In the genomic region with DNA sequence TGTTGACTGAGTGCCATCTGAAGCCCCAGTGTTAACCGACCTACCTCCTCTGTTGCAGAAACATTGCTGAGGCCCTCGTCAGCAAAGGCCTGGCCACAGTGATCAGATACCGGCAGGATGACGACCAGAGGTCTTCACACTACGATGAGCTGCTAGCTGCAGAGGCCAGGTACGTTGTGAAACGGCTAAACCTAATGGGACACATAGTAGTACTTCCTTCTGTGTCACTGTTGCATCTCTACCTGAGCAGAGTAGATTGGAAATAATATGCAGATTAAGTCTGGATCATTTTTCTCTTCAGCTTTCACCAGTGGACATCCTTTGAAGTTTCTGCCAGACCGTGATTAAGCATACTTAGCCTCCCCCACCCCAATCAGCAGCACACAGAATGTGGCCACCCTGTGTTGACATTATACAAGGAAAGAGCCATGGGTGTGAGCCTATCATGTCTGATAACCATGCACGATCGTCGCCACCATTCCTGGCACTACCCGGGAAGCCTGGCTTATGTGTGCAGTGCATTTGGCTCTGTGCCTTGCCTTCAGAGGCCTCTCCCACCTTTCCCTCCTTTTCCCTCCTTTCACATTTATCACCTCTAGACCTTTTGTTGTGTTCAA, we compare ENCODE assay signal across 11 mouse cellular contexts.
DNase-seq lines count a peak whose midpoint lies in the region; ATAC-seq and TF ChIP-seq lines count a peak whose summit lies in the region.
"Had no signal": no experiment of that assay in that cellular context is flagged by ENCODE, and none has a peak within 500 bp of the region (broad histone marks: within the 10 kb centered on the region; RNA-seq: fewer than 3 reads in every experiment).

No protein-coding gene starts in this region.

- whole genome bisulfite sequencing in heart, embryonic 11.5 days (ENCODE audit: insufficient replicate concordance) = 49% methylated on average over 12 of the region's 12 CpGs
- 55% methylated on average over 12 of the region's 12 CpGs for WGBS in intestine, embryonic 16.5 days

- H3K36me3 ChIP-seq in heart, embryonic 11.5 days (ENCODE audit: control insufficient read depth, insufficient read depth, low read length) = peaks cover 7% of the 10 kb centered on the region; the same call in 1 of the 2 replicates
- peaks cover 26 to 70% of the 10 kb centered on the region in 2 experiments for H3K36me3 ChIP-seq in MEL (ENCODE audit: control insufficient read depth in 1 of 2, insufficient read depth in 2 of 2, low read length in 2 of 2)
- H3K36me3 ChIP-seq in intestine, embryonic 16.5 days (ENCODE audit: control insufficient read depth, insufficient read depth, low read length) = 0 out of 2 replicates have a peak, but pooled peaks cover 4% of the 10 kb centered on the region

- no peak for TF ChIP-seq CTCF in MEL (IDR thresholded peaks at IDR 0.05 in 2 of 3, conservative IDR thresholded peaks at IDR 0.05 in 1 of 3; ENCODE audit: control insufficient read depth in 1 of 3, insufficient read depth in 1 of 3, low read depth in 2 of 3, low read length in 3 of 3, poor library complexity in 1 of 3, severe bottlenecking in 1 of 3)

- no peak overlapping the region for H3K4me3 ChIP-seq in heart, embryonic 11.5 days (ENCODE audit: low read depth, low read length)
- H3K4me3 ChIP-seq in MEL (ENCODE audit: control insufficient read depth in 1 of 2, insufficient read depth in 1 of 2, low read depth in 2 of 2, low read length in 2 of 2) = no peak overlapping the region
- no peak overlapping the region for H3K4me3 ChIP-seq in intestine, embryonic 16.5 days (ENCODE audit: low read length)
- H3K4me3 ChIP-seq: embryonic facial prominence, embryonic 12.5 days; heart, adult 2 months; midbrain, embryonic 13.5 days had no signal

- peak; percentile 30 to 33 for DNase-seq in heart, adult 18-20 months
- DNase-seq in MEL (ENCODE audit: low read depth, low spot score) (no peak), MN1 (ENCODE audit: low spot score) (no peak)
- peak; percentile 41 to 49 for DNase-seq in cerebellum, postnatal 14 days
- DNase-seq in retina, postnatal 1 day = no peak
- no peak for DNase-seq in kidney, postnatal 14 days

- TF ChIP-seq RAD21 in MEL (IDR thresholded peaks at IDR 0.05; ENCODE audit: low read depth, low read length) = no peak

- no peak for ATAC-seq in heart, embryonic 11.5 days (replicated peaks; ENCODE audit: insufficient number of reproducible peaks, low FRiP score, low TSS enrichment)
- peak; percentile 47; the same call in 1 of the 2 replicates for ATAC-seq in intestine, embryonic 16.5 days
- ATAC-seq: midbrain, embryonic 13.5 days had no signal

- peaks cover 2% of the 10 kb centered on the region; the same call in 1 of the 2 replicates for H3K79me2 ChIP-seq in MEL (ENCODE audit: control insufficient read depth, insufficient read depth, low read length, poor library complexity)

- no peak overlapping the region for H3K4me2 ChIP-seq in heart, embryonic 11.5 days
- no peak overlapping the region for H3K4me2 ChIP-seq in intestine, embryonic 16.5 days (ENCODE audit: low read depth, low read length)
- H3K4me2 ChIP-seq: embryonic facial prominence, embryonic 12.5 days; midbrain, embryonic 13.5 days had no signal

- TF ChIP-seq EP300 in MEL (IDR thresholded peaks at IDR 0.05; ENCODE audit: low read depth in 1 of 2, low read length in 2 of 2) = peak; percentile 34 to 70; a peak in 3 of 4 replicates

- no peak overlapping the region for H3K9ac ChIP-seq in heart, embryonic 11.5 days (ENCODE audit: low read depth, low read length)
- peak overlapping the region; percentile 2; the same call in 1 of the 2 replicates for H3K9ac ChIP-seq in MEL (ENCODE audit: control insufficient read depth, low read depth, low read length, poor library complexity, severe bottlenecking)
- no peak overlapping the region for H3K9ac ChIP-seq in intestine, embryonic 16.5 days (ENCODE audit: low read depth, low read length)
- H3K9ac ChIP-seq: embryonic facial prominence, embryonic 12.5 days; midbrain, embryonic 13.5 days had no signal

- no peak overlapping the region for H3K27ac ChIP-seq in heart, embryonic 11.5 days (ENCODE audit: low read depth, low read length)
- peak overlapping the region; percentile 99 for H3K27ac ChIP-seq in MEL (ENCODE audit: control insufficient read depth, low read depth, low read length)
- H3K27ac ChIP-seq in intestine, embryonic 16.5 days (ENCODE audit: low read length) = no peak overlapping the region
- H3K27ac ChIP-seq: embryonic facial prominence, embryonic 12.5 days; heart, adult 2 months; midbrain, embryonic 13.5 days had no signal

- H3K4me1 ChIP-seq in heart, embryonic 11.5 days (ENCODE audit: control insufficient read depth, insufficient read depth, low read length) = peaks cover 35% of the 10 kb centered on the region
- H3K4me1 ChIP-seq in MEL (ENCODE audit: control insufficient read depth in 1 of 2, insufficient read depth in 2 of 2, low read length in 2 of 2) = peaks cover 38 to 50% of the 10 kb centered on the region in 2 experiments
- peaks cover 15% of the 10 kb centered on the region for H3K4me1 ChIP-seq in intestine, embryonic 16.5 days (ENCODE audit: control insufficient read depth, insufficient read depth, low read length)

- no peak for TF ChIP-seq POLR2A in MEL (IDR thresholded peaks at IDR 0.05; ENCODE audit: control insufficient read depth in 1 of 2, insufficient read depth in 1 of 2, low read depth in 1 of 2, low read length in 2 of 2, poor library complexity in 1 of 2)

- H3K9me3 ChIP-seq in heart, embryonic 11.5 days (replicated peaks; ENCODE audit: control insufficient read depth, low read length) = no peaks in the 10 kb centered on the region
- no peaks in the 10 kb centered on the region for H3K9me3 ChIP-seq in MEL (replicated peaks; ENCODE audit: insufficient read depth, low read length)
- H3K9me3 ChIP-seq in intestine, embryonic 16.5 days (ENCODE audit: control insufficient read depth, low read length) = no peaks in the 10 kb centered on the region
- H3K9me3 ChIP-seq: embryonic facial prominence, embryonic 12.5 days; midbrain, embryonic 13.5 days had no signal

- H3K27me3 ChIP-seq in heart, embryonic 11.5 days (ENCODE audit: control insufficient read depth, insufficient read depth, low read length) = no peaks in the 10 kb centered on the region
- H3K27me3 ChIP-seq in MEL (ENCODE audit: control insufficient read depth in 1 of 2, insufficient read depth in 2 of 2, low read length in 2 of 2) = no peaks in the 10 kb centered on the region
- no peaks in the 10 kb centered on the region for H3K27me3 ChIP-seq in intestine, embryonic 16.5 days (replicated peaks; ENCODE audit: control insufficient read depth, insufficient read depth, low read length)
- H3K27me3 ChIP-seq: embryonic facial prominence, embryonic 12.5 days; midbrain, embryonic 13.5 days had no signal

TF ChIP-seq in MEL, 35 proteins besides CTCF, POLR2A, EP300 and RAD21:
- TF ChIP-seq MAFK (IDR thresholded peaks at IDR 0.05; ENCODE audit: borderline replicate concordance, low read depth, low read length) (no peak), TAL1 (IDR thresholded peaks at IDR 0.05; ENCODE audit: low read length) (peak; percentile 32; the same call in 1 of the 2 replicates), TCF12 (IDR thresholded peaks at IDR 0.05; ENCODE audit: low read depth, low read length) (peak; percentile 66; the same call in 1 of the 2 replicates), MEF2A (IDR thresholded peaks at IDR 0.05; ENCODE audit: extremely low read depth, insufficient replicate concordance, low read depth, low read length, poor library complexity, severe bottlenecking) (0 out of 2 replicates have a peak, but pooled peaks have one; percentile 6), HCFC1 (IDR thresholded peaks at IDR 0.05; ENCODE audit: low read depth, low read length) (no peak), MYC (IDR thresholded peaks at IDR 0.05; ENCODE audit: low read depth, low read length) (no peak), NELFE (IDR thresholded peaks at IDR 0.05; ENCODE audit: low read depth, low read length) (no peak), ETS1 (IDR thresholded peaks at IDR 0.05; ENCODE audit: low read depth, low read length) (peak; percentile 18; the same call in 1 of the 2 replicates), GATA1 (IDR thresholded peaks at IDR 0.05; ENCODE audit: low read depth, low read length) (0 out of 2 replicates have a peak, but pooled peaks have one; percentile 13)

Comparison
In these comparisons a context has a peak if more than half of its experiments do, and no peak if none do; other contexts are left out.
1. DNase-seq: peak in heart, adult 18-20 months (2 of 2) and cerebellum, postnatal 14 days (2 of 2); none in MEL (single experiment), MN1 (single experiment), retina, postnatal 1 day (single experiment) and kidney, postnatal 14 days (single experiment).